In the genomic region with DNA sequence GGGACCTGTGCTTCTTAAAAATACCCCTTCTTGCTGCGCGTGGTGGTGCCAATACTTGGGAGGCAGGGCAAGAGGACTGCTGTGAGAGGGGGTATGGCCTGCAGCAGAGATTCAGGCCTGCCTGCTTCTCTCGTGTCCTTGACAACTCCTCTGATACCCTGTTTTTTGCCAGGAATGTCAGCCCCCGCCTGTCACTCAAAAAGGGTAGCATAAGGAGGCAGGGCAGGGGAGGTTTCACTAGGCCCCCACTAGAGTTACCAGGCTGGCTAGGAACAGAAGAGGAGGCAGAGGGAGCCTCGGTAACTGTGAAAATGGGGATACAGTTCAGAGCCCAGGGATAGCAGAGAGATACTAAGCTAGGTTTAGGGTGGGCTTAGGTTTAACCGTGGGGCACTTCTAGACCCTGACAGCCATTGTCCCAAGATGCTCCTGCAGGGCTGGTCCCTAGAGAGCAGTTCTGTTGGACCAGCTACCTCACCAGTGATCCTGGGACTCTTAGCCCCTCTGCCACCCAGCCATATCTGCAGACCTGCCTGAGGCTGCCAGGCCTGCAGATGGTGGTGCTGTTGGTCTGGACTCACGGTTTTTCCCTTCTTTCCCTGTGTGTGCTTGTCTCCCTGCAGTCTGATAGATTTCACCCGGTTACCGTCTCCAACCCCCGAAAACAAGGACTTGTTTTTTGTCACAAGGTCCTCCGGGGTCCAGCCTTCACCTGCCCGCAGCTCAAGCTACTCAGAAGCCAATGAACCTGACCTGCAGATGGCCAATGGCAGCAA, we compare ENCODE assay signal across 28 mouse cellular contexts.
DNase-seq lines count a peak whose midpoint lies in the region; ATAC-seq and TF ChIP-seq lines count a peak whose summit lies in the region.
"Had no signal": no experiment of that assay in that cellular context is flagged by ENCODE, and none has a peak within 500 bp of the region (broad histone marks: within the 10 kb centered on the region; RNA-seq: fewer than 3 reads in every experiment).

No protein-coding gene starts in this region.

- no peaks in the 10 kb centered on the region for H3K27me3 ChIP-seq in hindbrain, postnatal 0 days (ENCODE audit: insufficient read depth, low read length)
- no peaks in the 10 kb centered on the region for H3K27me3 ChIP-seq in hindbrain, embryonic 16.5 days (replicated peaks; ENCODE audit: control insufficient read depth, insufficient read depth, low read length)
- H3K27me3 ChIP-seq: embryonic facial prominence, embryonic 12.5 days; forebrain, embryonic 15.5 days; hindbrain, embryonic 12.5 days; limb, embryonic 15.5 days; liver, embryonic 13.5 days; midbrain, embryonic 12.5 days; neural tube, embryonic 12.5 days had no signal

- no peak overlapping the region for H3K4me3 ChIP-seq in hindbrain, postnatal 0 days (ENCODE audit: low read length)
- no peak overlapping the region for H3K4me3 ChIP-seq in hindbrain, embryonic 16.5 days (ENCODE audit: low read length)
- H3K4me3 ChIP-seq: embryonic facial prominence, embryonic 12.5 days; forebrain, embryonic 15.5 days; heart, embryonic 10.5 days; hindbrain, embryonic 12.5 days; limb, embryonic 10.5 days; limb, embryonic 15.5 days; liver, embryonic 13.5 days; megakaryocyte, embryonic 14.5 days; midbrain, embryonic 12.5 days; myocyte; neural tube, embryonic 12.5 days had no signal

- H3K36me3 ChIP-seq in hindbrain, postnatal 0 days (ENCODE audit: insufficient read depth, low read length) = peaks cover 58% of the 10 kb centered on the region
- H3K36me3 ChIP-seq in hindbrain, embryonic 16.5 days (ENCODE audit: control insufficient read depth, insufficient read depth, low read length) = peaks cover 44% of the 10 kb centered on the region

- no peak for ATAC-seq in hindbrain, postnatal 0 days
- no peak for ATAC-seq in hindbrain, embryonic 16.5 days
- ATAC-seq: forebrain, embryonic 15.5 days; intestine, postnatal 0 days; lung, postnatal 0 days had no signal

- H3K4me1 ChIP-seq in hindbrain, postnatal 0 days (ENCODE audit: insufficient read depth, low read length) = no peaks in the 10 kb centered on the region; the same call in 1 of the 2 replicates
- peaks cover 4% of the 10 kb centered on the region for H3K4me1 ChIP-seq in hindbrain, embryonic 16.5 days (ENCODE audit: control insufficient read depth, insufficient read depth, low read depth, low read length)
- H3K4me1 ChIP-seq: limb, embryonic 10.5 days had no signal

- 63% methylated on average over 12 of the region's 12 CpGs for WGBS in hindbrain, postnatal 0 days
- WGBS in hindbrain, embryonic 16.5 days = 74% methylated on average over 12 of the region's 12 CpGs

- DNase-seq in cerebellum, postnatal 10 days = peak; percentile 61 to 62
- no peak for DNase-seq in cerebellum, adult 11 months
- DNase-seq in hindbrain, postnatal 0 days (ENCODE audit: low spot score) = no peak
- DNase-seq in brain, adult 2 months (ENCODE audit: low read depth, low spot score) = peak; percentile 69
- peak; percentile 35 to 60 for DNase-seq in layer of hippocampus, postnatal 14 days (ENCODE audit: low spot score in 2 of 2)
- DNase-seq in Muller cell, postnatal 12 days (ENCODE audit: inconsistent ontology term) = no peak
- DNase-seq: embryo, embryonic 11 days; kidney, adult 9 months; kidney, postnatal 14 days; liver, embryonic 13.5 days; lung, adult 18-20 months; lung, postnatal 4 days; thymus, adult 2 months; thymus, postnatal 36 days had no signal

- H3K9ac ChIP-seq in hindbrain, postnatal 0 days (replicated peaks; ENCODE audit: low read length) = no peak overlapping the region
- no peak overlapping the region for H3K9ac ChIP-seq in hindbrain, embryonic 16.5 days (ENCODE audit: low read depth, low read length)
- H3K9ac ChIP-seq: embryonic facial prominence, embryonic 12.5 days; forebrain, embryonic 15.5 days; hindbrain, embryonic 12.5 days; limb, embryonic 15.5 days; liver, embryonic 13.5 days; midbrain, embryonic 12.5 days; neural tube, embryonic 12.5 days had no signal

- H3K27ac ChIP-seq in hindbrain, postnatal 0 days = peak overlapping the region; percentile 7; the same call in 1 of the 2 replicates
- H3K27ac ChIP-seq in hindbrain, embryonic 16.5 days (ENCODE audit: low read depth, low read length) = no peak overlapping the region
- H3K27ac ChIP-seq: embryonic facial prominence, embryonic 12.5 days; forebrain, embryonic 15.5 days; heart, embryonic 10.5 days; hindbrain, embryonic 12.5 days; limb, embryonic 10.5 days; limb, embryonic 15.5 days; liver, embryonic 13.5 days; midbrain, embryonic 12.5 days; neural tube, embryonic 12.5 days; stomach, postnatal 0 days had no signal

- no peak for TF ChIP-seq CTCF in hindbrain, postnatal 0 days (IDR thresholded peaks at IDR 0.05; ENCODE audit: low read depth)

- H3K9me3 ChIP-seq in hindbrain, postnatal 0 days (ENCODE audit: low read length) = no peaks in the 10 kb centered on the region
- no peaks in the 10 kb centered on the region for H3K9me3 ChIP-seq in hindbrain, embryonic 16.5 days (ENCODE audit: control insufficient read depth, low read length)
- H3K9me3 ChIP-seq: embryonic facial prominence, embryonic 12.5 days; forebrain, embryonic 15.5 days; heart, embryonic 10.5 days; hindbrain, embryonic 12.5 days; limb, embryonic 10.5 days; limb, embryonic 15.5 days; liver, embryonic 13.5 days; megakaryocyte, embryonic 14.5 days; midbrain, embryonic 12.5 days; neural tube, embryonic 12.5 days had no signal

- no peak overlapping the region for H3K4me2 ChIP-seq in hindbrain, postnatal 0 days (ENCODE audit: low read depth, low read length)
- H3K4me2 ChIP-seq in hindbrain, embryonic 16.5 days (ENCODE audit: low read length) = no peak overlapping the region
- H3K4me2 ChIP-seq: embryonic facial prominence, embryonic 12.5 days; forebrain, embryonic 15.5 days; hindbrain, embryonic 12.5 days; limb, embryonic 15.5 days; liver, embryonic 13.5 days; midbrain, embryonic 12.5 days; neural tube, embryonic 12.5 days had no signal

Comparison
In these comparisons a context has a peak if more than half of its experiments do, and no peak if none do; other contexts are left out.
1. DNase-seq: peak in cerebellum, postnatal 10 days (2 of 2), brain, adult 2 months (single experiment) and layer of hippocampus, postnatal 14 days (2 of 2); none in cerebellum, adult 11 months (single experiment), hindbrain, postnatal 0 days (single experiment) and Muller cell, postnatal 12 days (single experiment).